Comparison of ENCODE assay signal across 20 mouse cellular contexts in genomic region chrX:152563034-152563433, GRCm38 (mm10). TPM values are rescaled to one million over a fixed set of nuclear protein-coding genes. Genes with fewer than 3 reads are reported as not detected.
DNase-seq lines count a peak whose midpoint lies in the region; TF ChIP-seq lines count a peak whose summit lies in the region.
"Had no signal": no experiment of that assay in that cellular context is flagged by ENCODE, and none has a peak within 500 bp of the region (broad histone marks: within the 10 kb centered on the region; RNA-seq: fewer than 3 reads in every experiment).

Gene Cldn34a (plus strand): TSS chrX:152563334.

- TF ChIP-seq POLR2A in testis, adult 2 months (IDR thresholded peaks at IDR 0.05; ENCODE audit: control insufficient read depth, low read depth, low read length) = no peak

- no peak for TF ChIP-seq CTCF in testis, adult 2 months (IDR thresholded peaks at IDR 0.05; ENCODE audit: control insufficient read depth, insufficient read depth, insufficient replicate concordance, low read depth, low read length)

- H3K27me3 ChIP-seq in testis, adult 2 months (ENCODE audit: control insufficient read depth, insufficient read depth, low read length) = no peaks in the 10 kb centered on the region
- H3K27me3 ChIP-seq: CH12.LX had no signal

- H3K4me1 ChIP-seq in testis, adult 2 months (ENCODE audit: control insufficient read depth, insufficient read depth, low read length) = no peaks in the 10 kb centered on the region

- no peak within 1 kb of the TSS for H3K4me3 ChIP-seq in testis, adult 2 months (ENCODE audit: control insufficient read depth, low read depth, low read length)

- H3K27ac ChIP-seq in testis, adult 2 months (ENCODE audit: control insufficient read depth, insufficient read depth, low read depth, low read length) = no peak within 1 kb of the TSS

- no peak for DNase-seq in testis, postnatal 10 days (ENCODE audit: low spot score)
- DNase-seq: adrenal gland, adult 2 months; adrenal gland, adult 8-10 months; adrenal gland, postnatal 10 days; adrenal gland, postnatal 14 days; adrenal gland, postnatal 25 days; adrenal gland, postnatal 36 days; B cell, adult 2 months; cerebellum, adult 11 months; cerebellum, adult 11-12 months; cerebellum, adult 18-20 months; cerebellum, adult 2 months had no signal

- no peaks in the 10 kb centered on the region for H3K36me3 ChIP-seq in testis, adult 2 months (ENCODE audit: control insufficient read depth, insufficient read depth, low read length)
- H3K36me3 ChIP-seq: G1E had no signal

RNA-seq across cellular contexts. Expression of gene Cldn34a, which starts in this region (rescaled TPM):
- polyA plus RNA-seq in testis, adult 2 months (2012; rRNA removed) = 12.2 and 15.0 TPM in 2 replicates
- polyA plus RNA-seq: activated CD4-positive, CD25-positive, alpha-beta regulatory T cell, adult 4 months; adrenal gland, adult 2 months; brain, embryonic 14.5 days; C2C12; CD4-positive, CD25-positive, alpha-beta regulatory T cell, adult 4 months; cerebellum, adult 2 months; G1E; Patski had no signal
